Mouse (Mus musculus): Measurements from ENCODE around the gene Sertad2. TPM values are rescaled to one million over a fixed set of nuclear protein-coding genes. Genes with fewer than 3 reads are reported as not detected.
A peak's percentile ranks its signal among the peaks of the same experiment; 100 is the strongest.

The Sertad2 gene
- polyA plus RNA-seq, 1 experiment, result 24.9 TPM

GRCm38 (mm10) chr11:20628216-20628615 is 85.2 kb downstream of the Sertad2 start:
- Histone ChIP-seq H3K36me3 (ENCODE audit: control insufficient read depth, insufficient read depth, low read length) (no peaks in the 10 kb centered on the region), H3K27me3 (replicated peaks; ENCODE audit: control insufficient read depth, insufficient read depth, low read length) (no peaks in the 10 kb centered on the region), H3K4me1 (ENCODE audit: control insufficient read depth, insufficient read depth, low read length) (peaks cover 4% of the 10 kb centered on the region; the same call in 1 of the 2 replicates), H3K4me3 (ENCODE audit: insufficient read depth, low read depth, low read length) (no peak overlapping the region), H3K27ac (ENCODE audit: insufficient read depth, low read depth, low read length) (no peak overlapping the region)
- TF ChIP-seq POLR2A (IDR thresholded peaks at IDR 0.05; ENCODE audit: low read depth, low read length) (no peak), CTCF (conservative IDR thresholded peaks at IDR 0.05; ENCODE audit: insufficient read depth, insufficient read length, low read depth, low read length) (0 out of 2 replicates have a peak, but pooled peaks have one; percentile 11)
- 23% methylated on average over 2 of the region's 2 CpGs for WGBS
- no peak for DNase-seq

GRCm38 (mm10) chr11:20629700-20630099 is 86.6 kb downstream of the Sertad2 start:
- no peak for DNase-seq
- TF ChIP-seq CTCF (conservative IDR thresholded peaks at IDR 0.05; ENCODE audit: insufficient read depth, insufficient read length, low read depth, low read length) (no peak), POLR2A (IDR thresholded peaks at IDR 0.05; ENCODE audit: low read depth, low read length) (no peak)
- H3K4me1 ChIP-seq (ENCODE audit: control insufficient read depth, insufficient read depth, low read length), result peaks cover 12% of the 10 kb centered on the region
- H3K27me3 ChIP-seq (replicated peaks; ENCODE audit: control insufficient read depth, insufficient read depth, low read length), result no peaks in the 10 kb centered on the region
- WGBS, result 93% methylated on average over 5 of the region's 5 CpGs
- no peak overlapping the region for H3K27ac ChIP-seq (ENCODE audit: insufficient read depth, low read depth, low read length)
- no peaks in the 10 kb centered on the region for H3K36me3 ChIP-seq (ENCODE audit: control insufficient read depth, insufficient read depth, low read length)
- no peak overlapping the region for H3K4me3 ChIP-seq (ENCODE audit: insufficient read depth, low read depth, low read length)

- peak overlapping the region; percentile 69 for H3K4me3 ChIP-seq (ENCODE audit: insufficient read depth, low read depth, low read length)
- 2% methylated on average over 33 of the region's 36 CpGs for WGBS
- H3K27ac ChIP-seq (ENCODE audit: insufficient read depth, low read depth, low read length), result peak overlapping the region; percentile 96
- DNase-seq, result peak; percentile 99
- H3K27me3 ChIP-seq (replicated peaks; ENCODE audit: control insufficient read depth, insufficient read depth, low read length), result no peaks in the 10 kb centered on the region
- no peaks in the 10 kb centered on the region for H3K36me3 ChIP-seq (ENCODE audit: control insufficient read depth, insufficient read depth, low read length)
- H3K4me1 ChIP-seq (ENCODE audit: control insufficient read depth, insufficient read depth, low read length), result peaks cover 21% of the 10 kb centered on the region
- no peak for TF ChIP-seq CTCF (conservative IDR thresholded peaks at IDR 0.05; ENCODE audit: insufficient read depth, insufficient read length, low read depth, low read length)
- TF ChIP-seq POLR2A (IDR thresholded peaks at IDR 0.05; ENCODE audit: low read depth, low read length), result peak; percentile 84
Observed at GRCm38 (mm10) chr11:20631026-20631940, 88.2 kb downstream of the Sertad2 start.

- Histone ChIP-seq H3K36me3 (ENCODE audit: control insufficient read depth, insufficient read depth, low read length) (no peaks in the 10 kb centered on the region), H3K4me1 (ENCODE audit: control insufficient read depth, insufficient read depth, low read length) (peaks cover 24% of the 10 kb centered on the region), H3K27ac (ENCODE audit: insufficient read depth, low read depth, low read length) (peak overlapping the region; percentile 99), H3K4me3 (ENCODE audit: insufficient read depth, low read depth, low read length) (peak overlapping the region; percentile 94), H3K27me3 (replicated peaks; ENCODE audit: control insufficient read depth, insufficient read depth, low read length) (no peaks in the 10 kb centered on the region)
- WGBS, result 1% methylated on average over 56 of the region's 67 CpGs
- DNase-seq, result no peak
- TF ChIP-seq POLR2A (IDR thresholded peaks at IDR 0.05; ENCODE audit: low read depth, low read length) (peak; percentile 80), CTCF (conservative IDR thresholded peaks at IDR 0.05; ENCODE audit: insufficient read depth, insufficient read length, low read depth, low read length) (no peak)
Observed at GRCm38 (mm10) chr11:20631941-20632618, 89.0 kb downstream of the Sertad2 start.

- Histone ChIP-seq H3K4me3 (ENCODE audit: insufficient read depth, low read depth, low read length) (peak overlapping the region; percentile 94), H3K36me3 (ENCODE audit: control insufficient read depth, insufficient read depth, low read length) (no peaks in the 10 kb centered on the region), H3K4me1 (ENCODE audit: control insufficient read depth, insufficient read depth, low read length) (peaks cover 21% of the 10 kb centered on the region), H3K27ac (ENCODE audit: insufficient read depth, low read depth, low read length) (peak overlapping the region; percentile 99), H3K27me3 (replicated peaks; ENCODE audit: control insufficient read depth, insufficient read depth, low read length) (no peaks in the 10 kb centered on the region)
- peak; percentile 83 for DNase-seq
- TF ChIP-seq CTCF (conservative IDR thresholded peaks at IDR 0.05; ENCODE audit: insufficient read depth, insufficient read length, low read depth, low read length) (no peak), POLR2A (IDR thresholded peaks at IDR 0.05; ENCODE audit: low read depth, low read length) (no peak)
- under 1% methylated on average over 13 of the region's 13 CpGs for WGBS
Observed at GRCm38 (mm10) chr11:20632619-20632965, 89.5 kb downstream of the Sertad2 start.

- H3K36me3 ChIP-seq (ENCODE audit: control insufficient read depth, insufficient read depth, low read length), result no peaks in the 10 kb centered on the region
- DNase-seq, result no peak
Observed at GRCm38 (mm10) chr11:20634543-20634942, 91.5 kb downstream of the Sertad2 start.

GRCm38 (mm10) chr11:20635646-20636045 is 92.6 kb downstream of the Sertad2 start:
- 35% methylated on average over 6 of the region's 6 CpGs for WGBS
- peak; percentile 62 for DNase-seq
- H3K36me3 ChIP-seq (ENCODE audit: control insufficient read depth, insufficient read depth, low read length), result no peaks in the 10 kb centered on the region
- peaks cover 31% of the 10 kb centered on the region for H3K4me1 ChIP-seq (ENCODE audit: control insufficient read depth, insufficient read depth, low read length)
- no peaks in the 10 kb centered on the region for H3K27me3 ChIP-seq (replicated peaks; ENCODE audit: control insufficient read depth, insufficient read depth, low read length)
- no peak overlapping the region for H3K4me3 ChIP-seq (ENCODE audit: insufficient read depth, low read depth, low read length)
- TF ChIP-seq POLR2A (IDR thresholded peaks at IDR 0.05; ENCODE audit: low read depth, low read length), result no peak
- no peak for TF ChIP-seq CTCF (conservative IDR thresholded peaks at IDR 0.05; ENCODE audit: insufficient read depth, insufficient read length, low read depth, low read length)
- peak overlapping the region; percentile 34 for H3K27ac ChIP-seq (ENCODE audit: insufficient read depth, low read depth, low read length)

More at GRCm38 (mm10) chr11:20634543-20634942, 91.5 kb downstream of the Sertad2 start:
- Histone ChIP-seq H3K4me3 (ENCODE audit: insufficient read depth, low read depth, low read length) (no peak overlapping the region), H3K27me3 (replicated peaks; ENCODE audit: control insufficient read depth, insufficient read depth, low read length) (no peaks in the 10 kb centered on the region), H3K27ac (ENCODE audit: insufficient read depth, low read depth, low read length) (no peak overlapping the region), H3K4me1 (ENCODE audit: control insufficient read depth, insufficient read depth, low read length) (peaks cover 21% of the 10 kb centered on the region)
- no peak for TF ChIP-seq POLR2A (IDR thresholded peaks at IDR 0.05; ENCODE audit: low read depth, low read length)
- TF ChIP-seq CTCF (conservative IDR thresholded peaks at IDR 0.05; ENCODE audit: insufficient read depth, insufficient read length, low read depth, low read length), result no peak
- WGBS, result 70% methylated on average over 1 of the region's 1 CpGs

All from kidney, adult 2 months (tissue).